Mouse (Mus musculus): ENCODE data around the gene Fzd4.

- TF ChIP-seq POLR2A (IDR thresholded peaks at IDR 0.05; ENCODE audit: control insufficient read depth, low read depth, low read length) (peak; percentile 55), CTCF (IDR thresholded peaks at IDR 0.05; ENCODE audit: control insufficient read depth, insufficient read depth, insufficient replicate concordance, low read depth, low read length) (no peak)
Measured at GRCm38 (mm10) chr7:89404081-89404733, at the start of gene Fzd4, which contains the start of gene Tmem135.

All from testis, adult 2 months (tissue).